Mouse (Mus musculus) cerebellum, postnatal 10 days (tissue): ENCODE measurements around the gene 1700025G04Rik.

Experiments used
- DNase-seq, 2 experiments: peaks; one replicate each; pipeline ENCODE4 v3.0.0; 2021; ENCODE audit warnings: mixed read lengths in 2 of 2

Gene 1700025G04Rik

GRCm38 (mm10) chr1:151957669-151958068, 132.3 kb downstream of the 1700025G04Rik start:
- DNase-seq, result no peak

- DNase-seq, result no peak
These were observed 134.1 kb downstream of the 1700025G04Rik start for GRCm38 (mm10) chr1:151955866-151956265.

GRCm38 (mm10) chr1:151953563-151953962, 136.4 kb downstream of the 1700025G04Rik start:
- DNase-seq, result peak; percentile 81 to 87

- DNase-seq, result no peak
These were observed 141.9 kb downstream of the 1700025G04Rik start for GRCm38 (mm10) chr1:151948065-151948464.

- DNase-seq, result peak in 1 of 2 experiments; percentile 25
These were observed 142.4 kb downstream of the 1700025G04Rik start for GRCm38 (mm10) chr1:151947571-151947970.

GRCm38 (mm10) chr1:151944457-151945223, 145.3 kb downstream of the 1700025G04Rik start:
- peak; percentile 24 to 60 for DNase-seq

- no peak for DNase-seq
These were observed 146.2 kb downstream of the 1700025G04Rik start for GRCm38 (mm10) chr1:151943681-151944237.

GRCm38 (mm10) chr1:151942972-151943654, 146.8 kb downstream of the 1700025G04Rik start:
- DNase-seq, result no peak

GRCm38 (mm10) chr1:151939987-151940386, 149.9 kb downstream of the 1700025G04Rik start:
- no peak for DNase-seq

GRCm38 (mm10) chr1:151939510-151939909, 150.4 kb downstream of the 1700025G04Rik start:
- DNase-seq, result no peak

GRCm38 (mm10) chr1:151933605-151934004, 156.3 kb downstream of the 1700025G04Rik start:
- no peak for DNase-seq

- DNase-seq, result no peak
These were observed 163.1 kb downstream of the 1700025G04Rik start for GRCm38 (mm10) chr1:151926826-151927225.

- DNase-seq, result no peak
These were observed 163.8 kb downstream of the 1700025G04Rik start for GRCm38 (mm10) chr1:151926141-151926540.

GRCm38 (mm10) chr1:151925738-151926137, 164.2 kb downstream of the 1700025G04Rik start:
- peak; percentile 31 to 50 for DNase-seq

- peak in 1 of 2 experiments; percentile 38 for DNase-seq
These were observed 171.0 kb downstream of the 1700025G04Rik start for GRCm38 (mm10) chr1:151918806-151919357.

GRCm38 (mm10) chr1:151917736-151918135, 172.2 kb downstream of the 1700025G04Rik start:
- no peak for DNase-seq

- no peak for DNase-seq
These were observed 175.4 kb downstream of the 1700025G04Rik start for GRCm38 (mm10) chr1:151914494-151914893.

- DNase-seq, result no peak
These were observed 182.9 kb downstream of the 1700025G04Rik start for GRCm38 (mm10) chr1:151907014-151907413.

GRCm38 (mm10) chr1:151900706-151901360, 189.1 kb downstream of the 1700025G04Rik start:
- DNase-seq, result no peak

GRCm38 (mm10) chr1:151899964-151900363, 190.0 kb downstream of the 1700025G04Rik start:
- DNase-seq, result no peak

GRCm38 (mm10) chr1:151895406-151895805, 194.5 kb downstream of the 1700025G04Rik start:
- no peak for DNase-seq

GRCm38 (mm10) chr1:151893976-151894375, 195.9 kb downstream of the 1700025G04Rik start:
- DNase-seq, result no peak

- no peak for DNase-seq
These were observed 197.9 kb downstream of the 1700025G04Rik start for GRCm38 (mm10) chr1:151892008-151892407.
